Mouse (Mus musculus): ENCODE data around the gene Atp23. TPM values are rescaled to one million over a fixed set of nuclear protein-coding genes. Genes with fewer than 3 reads are reported as not detected.
"Not testable (repeated sequence)": the region's sequence is repeated elsewhere in the genome, so short reads cannot be mapped to it uniquely, and the experiment has no call there.

Gene Atp23
- polyA plus RNA-seq, 1 experiment from 2014 or later, result 22.6 TPM

DNA sequence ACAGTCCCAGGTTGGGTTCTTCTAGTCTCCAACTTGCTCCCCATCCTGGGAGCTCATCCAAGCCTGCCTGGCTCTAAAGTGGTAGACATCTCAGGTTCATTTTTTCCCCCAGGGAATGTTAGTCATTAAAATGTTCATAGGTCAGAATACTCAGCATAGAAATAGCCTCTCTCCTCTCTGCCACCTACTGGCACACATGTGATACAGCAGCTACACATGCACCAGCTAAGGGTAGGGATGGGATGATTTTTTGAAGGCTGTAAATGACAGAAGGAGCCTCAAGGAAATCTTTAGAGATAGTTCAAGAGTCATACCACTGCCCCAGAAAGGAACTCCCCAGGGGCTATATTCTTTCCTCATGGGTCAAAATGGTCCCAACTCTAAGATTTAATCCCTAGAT lies 60.9 kb downstream of the Atp23 start:
- H3K4me2 ChIP-seq (ENCODE audit: low read length), result no peak overlapping the region
- DNase-seq (ENCODE audit: low spot score), result no peak

GRCm38 (mm10) chr10:126833006-126833405 lies 68.1 kb downstream of the Atp23 start:
- H3K9ac ChIP-seq (ENCODE audit: low read depth, low read length), result no peak overlapping the region
- TF ChIP-seq CTCF (IDR thresholded peaks at IDR 0.05; ENCODE audit: low read depth), result peak; percentile 64
- ATAC-seq (replicated peaks; ENCODE audit: low FRiP score, low read depth) (no peak), DNase-seq (ENCODE audit: low spot score) (no peak)
- 55% methylated on average over 5 of the region's 5 CpGs for WGBS
- no peaks in the 10 kb centered on the region for H3K4me1 ChIP-seq (replicated peaks; ENCODE audit: insufficient read depth, low read length)
- no peaks in the 10 kb centered on the region for H3K36me3 ChIP-seq (ENCODE audit: insufficient read depth, low read length)
- no peak overlapping the region for H3K4me3 ChIP-seq (replicated peaks; ENCODE audit: low read depth, low read length)
- no peaks in the 10 kb centered on the region for H3K27me3 ChIP-seq (ENCODE audit: insufficient read depth, low read length)
- H3K4me2 ChIP-seq (ENCODE audit: low read length), result no peak overlapping the region
- no peaks in the 10 kb centered on the region for H3K9me3 ChIP-seq (replicated peaks; ENCODE audit: low read length)
- H3K27ac ChIP-seq, result no peak overlapping the region

More for the DNA sequence above, 60.9 kb downstream of the Atp23 start:
- no peak overlapping the region for H3K9ac ChIP-seq (ENCODE audit: low read depth, low read length)
- H3K9me3 ChIP-seq (replicated peaks; ENCODE audit: low read length), result no peaks in the 10 kb centered on the region
- H3K4me1 ChIP-seq (replicated peaks; ENCODE audit: insufficient read depth, low read length), result no peaks in the 10 kb centered on the region
- no peaks in the 10 kb centered on the region for H3K36me3 ChIP-seq (ENCODE audit: insufficient read depth, low read length)
- H3K27me3 ChIP-seq (ENCODE audit: insufficient read depth, low read length), result no peaks in the 10 kb centered on the region
- no peak overlapping the region for H3K27ac ChIP-seq
- ATAC-seq (replicated peaks; ENCODE audit: low FRiP score, low read depth), result no peak
- no peak overlapping the region for H3K4me3 ChIP-seq (replicated peaks; ENCODE audit: low read depth, low read length)
- peak; percentile 25; the same call in 1 of the 2 replicates for TF ChIP-seq CTCF (IDR thresholded peaks at IDR 0.05; ENCODE audit: low read depth)

DNA sequence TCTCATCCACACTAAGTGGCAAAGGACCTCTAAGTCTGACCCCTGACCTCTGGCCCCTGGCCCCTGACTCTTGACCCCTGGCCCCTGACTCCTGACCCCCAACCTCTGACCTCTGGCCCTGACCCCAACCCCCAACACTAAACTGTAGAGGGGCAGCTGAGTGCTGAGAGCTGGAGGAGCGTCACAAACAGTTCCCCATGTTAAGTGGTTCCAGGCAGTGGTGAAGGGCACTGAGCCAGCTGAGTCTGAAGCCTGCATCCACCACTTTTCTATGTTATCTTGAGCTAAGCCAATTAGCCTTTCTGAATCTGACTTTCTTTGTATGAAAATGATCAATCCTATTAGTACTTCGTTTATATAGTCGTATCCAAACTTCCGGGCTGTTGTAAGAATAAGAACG lies 69.8 kb downstream of the Atp23 start:
- no peak for TF ChIP-seq CTCF (IDR thresholded peaks at IDR 0.05; ENCODE audit: low read depth)
- ATAC-seq (replicated peaks; ENCODE audit: low FRiP score, low read depth) (no peak), DNase-seq (ENCODE audit: low spot score) (no peak)
- H3K9ac ChIP-seq (ENCODE audit: low read depth, low read length), result no peak overlapping the region
- 91% methylated on average over 5 of the region's 5 CpGs for WGBS
- no peaks in the 10 kb centered on the region for H3K9me3 ChIP-seq (replicated peaks; ENCODE audit: low read length)
- no peak overlapping the region for H3K27ac ChIP-seq
- no peaks in the 10 kb centered on the region for H3K4me1 ChIP-seq (replicated peaks; ENCODE audit: insufficient read depth, low read length)
- no peak overlapping the region for H3K4me2 ChIP-seq (ENCODE audit: low read length)
- H3K27me3 ChIP-seq (ENCODE audit: insufficient read depth, low read length), result no peaks in the 10 kb centered on the region
- no peak overlapping the region for H3K4me3 ChIP-seq (replicated peaks; ENCODE audit: low read depth, low read length)
- H3K36me3 ChIP-seq (ENCODE audit: insufficient read depth, low read length), result no peaks in the 10 kb centered on the region

DNA sequence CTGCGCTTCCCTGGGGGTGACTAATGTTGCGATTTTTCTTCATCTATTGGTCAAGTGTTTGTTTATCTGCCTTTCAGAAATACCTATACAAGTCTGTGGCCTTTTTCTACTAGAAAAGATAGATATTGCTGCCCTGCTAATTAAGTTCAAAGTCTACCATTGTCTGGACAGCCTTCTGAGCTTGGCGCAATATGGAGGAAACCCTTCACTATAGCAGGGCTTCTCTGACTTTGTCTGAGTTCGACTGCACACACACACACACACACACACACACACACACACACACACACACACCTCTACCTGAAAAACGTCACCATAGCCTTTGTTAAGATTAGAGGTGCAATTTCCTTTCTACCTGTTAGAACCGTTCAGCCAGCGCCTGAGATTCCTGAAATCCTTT lies 72.5 kb downstream of the Atp23 start:
- ATAC-seq (replicated peaks; ENCODE audit: low FRiP score, low read depth) (no peak), DNase-seq (ENCODE audit: low spot score) (no peak)
- Histone ChIP-seq H3K27ac (no peak overlapping the region), H3K4me1 (replicated peaks; ENCODE audit: insufficient read depth, low read length) (no peaks in the 10 kb centered on the region), H3K4me3 (replicated peaks; ENCODE audit: low read depth, low read length) (no peak overlapping the region), H3K36me3 (ENCODE audit: insufficient read depth, low read length) (no peaks in the 10 kb centered on the region), H3K9me3 (replicated peaks; ENCODE audit: low read length) (no peaks in the 10 kb centered on the region), H3K27me3 (ENCODE audit: insufficient read depth, low read length) (no peaks in the 10 kb centered on the region), H3K4me2 (ENCODE audit: low read length) (no peak overlapping the region), H3K9ac (ENCODE audit: low read depth, low read length) (no peak overlapping the region)
- 84% methylated on average over 7 of the region's 7 CpGs for WGBS
- no peak for TF ChIP-seq CTCF (IDR thresholded peaks at IDR 0.05; ENCODE audit: low read depth)

- ATAC-seq (replicated peaks; ENCODE audit: low FRiP score, low read depth) (no peak), DNase-seq (ENCODE audit: low spot score) (no peak)
- TF ChIP-seq CTCF (IDR thresholded peaks at IDR 0.05; ENCODE audit: low read depth), result no peak
- no peaks in the 10 kb centered on the region for H3K4me1 ChIP-seq (replicated peaks; ENCODE audit: insufficient read depth, low read length)
- no peaks in the 10 kb centered on the region for H3K9me3 ChIP-seq (replicated peaks; ENCODE audit: low read length)
- H3K27ac ChIP-seq, result no peak overlapping the region
- WGBS, result 67% methylated on average over 8 of the region's 8 CpGs
- no peaks in the 10 kb centered on the region for H3K27me3 ChIP-seq (ENCODE audit: insufficient read depth, low read length)
- no peaks in the 10 kb centered on the region for H3K36me3 ChIP-seq (ENCODE audit: insufficient read depth, low read length)
- H3K9ac ChIP-seq (ENCODE audit: low read depth, low read length), result no peak overlapping the region
- H3K4me3 ChIP-seq (replicated peaks; ENCODE audit: low read depth, low read length), result no peak overlapping the region
- no peak overlapping the region for H3K4me2 ChIP-seq (ENCODE audit: low read length)
These were observed 73.1 kb downstream of the Atp23 start for GRCm38 (mm10) chr10:126827941-126828593.

- 93% methylated on average over 6 of the region's 6 CpGs for WGBS
- no peak for ATAC-seq (replicated peaks; ENCODE audit: low FRiP score, low read depth)
- Histone ChIP-seq H3K9me3 (replicated peaks; ENCODE audit: low read length) (no peaks in the 10 kb centered on the region), H3K27me3 (ENCODE audit: insufficient read depth, low read length) (no peaks in the 10 kb centered on the region), H3K9ac (ENCODE audit: low read depth, low read length) (no peak overlapping the region), H3K4me1 (replicated peaks; ENCODE audit: insufficient read depth, low read length) (no peaks in the 10 kb centered on the region), H3K36me3 (ENCODE audit: insufficient read depth, low read length) (no peaks in the 10 kb centered on the region), H3K4me3 (replicated peaks; ENCODE audit: low read depth, low read length) (no peak overlapping the region), H3K4me2 (ENCODE audit: low read length) (no peak overlapping the region), H3K27ac (no peak overlapping the region)
- no peak for TF ChIP-seq CTCF (IDR thresholded peaks at IDR 0.05; ENCODE audit: low read depth)
- no peak for DNase-seq (ENCODE audit: low spot score)
These were observed 74.2 kb downstream of the Atp23 start for GRCm38 (mm10) chr10:126826982-126827381.

DNA sequence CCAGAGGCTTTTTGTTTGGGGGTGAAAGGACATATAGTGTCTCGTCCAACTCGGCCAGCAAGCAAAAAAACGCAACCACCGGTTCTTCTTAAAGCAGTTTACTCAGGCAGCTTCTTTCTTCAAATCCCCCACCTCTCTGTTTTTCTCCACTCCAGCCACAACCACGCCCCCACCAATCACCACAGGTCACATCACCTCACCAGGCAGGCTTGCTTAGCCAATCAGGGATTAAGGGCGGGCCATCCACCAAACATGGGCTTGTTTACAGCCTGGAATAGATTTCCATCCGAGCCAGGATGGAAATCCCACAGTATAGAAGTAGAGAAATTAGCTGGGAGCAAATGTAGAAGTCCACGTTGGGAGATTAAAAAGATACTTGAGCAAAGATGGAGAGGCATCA lies 74.9 kb downstream of the Atp23 start:
- not testable (repeated sequence) for H3K36me3 ChIP-seq (ENCODE audit: insufficient read depth, low read length); H3K4me1 ChIP-seq (replicated peaks; ENCODE audit: insufficient read depth, low read length); H3K27me3 ChIP-seq (ENCODE audit: insufficient read depth, low read length); DNase-seq (ENCODE audit: low spot score); H3K9me3 ChIP-seq (replicated peaks; ENCODE audit: low read length); H3K4me2 ChIP-seq (ENCODE audit: low read length); ATAC-seq (replicated peaks; ENCODE audit: low FRiP score, low read depth); H3K4me3 ChIP-seq (replicated peaks; ENCODE audit: low read depth, low read length); H3K27ac ChIP-seq; H3K9ac ChIP-seq (ENCODE audit: low read depth, low read length)
- 89% methylated on average over 8 of the region's 8 CpGs for WGBS

All from kidney, postnatal 0 days (tissue).